Mouse (Mus musculus): ENCODE data around the gene Tmem229b. TPM values are rescaled to one million over a fixed set of nuclear protein-coding genes. Genes with fewer than 3 reads are reported as not detected.

Gene Tmem229b
- 68.0 and 70.9 TPM in 2 replicates for polyA plus RNA-seq (2015; fragmentation: Nextera tagmentation; extraction: Ambion mirVana)

DNA sequence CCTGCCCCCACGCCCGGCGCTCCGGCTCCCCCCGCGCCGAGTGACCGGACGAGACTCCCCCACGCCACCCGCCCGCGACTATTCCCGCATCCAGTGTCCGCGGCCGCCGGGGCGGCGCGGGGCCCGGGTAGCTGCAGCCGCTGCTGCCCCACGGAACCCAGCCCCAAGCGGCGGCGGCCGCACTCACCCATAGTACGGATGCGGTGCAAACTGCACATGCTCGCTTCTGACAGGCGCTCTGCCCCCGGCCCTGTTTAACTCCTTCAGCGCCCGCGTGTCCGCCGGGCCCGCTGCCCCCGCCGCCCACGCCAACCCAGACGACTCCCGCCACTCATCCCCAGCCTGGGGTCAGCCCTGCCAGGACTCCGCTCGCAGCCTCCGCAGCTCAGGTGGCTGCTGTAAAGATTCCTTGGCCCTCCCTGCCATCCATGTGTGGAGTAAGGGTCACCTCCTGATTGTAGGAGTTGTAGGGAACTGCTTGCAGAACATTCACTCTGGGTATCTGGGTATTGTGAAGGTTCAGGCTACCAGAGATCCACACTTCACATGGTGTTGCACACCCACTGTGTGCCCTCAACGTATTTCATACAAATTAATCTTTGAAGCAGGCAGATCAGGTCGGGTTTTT is at the start of gene Tmem229b:
Tmem229b (minus strand) TSS at position 502 of the 628 bp plus-strand sequence.
- peak within 1 kb of the TSS; percentile 96 for H3K9ac ChIP-seq
- peak within 1 kb of the TSS; percentile 100 for H3K4me3 ChIP-seq
- H3K27ac ChIP-seq (replicated peaks), result peak within 1 kb of the TSS; percentile 90
- peak within 1 kb of the TSS; percentile 93 for H3K4me2 ChIP-seq
- H3K9me3 ChIP-seq, result no peaks in the 10 kb centered on the region
- peaks cover 19% of the 10 kb centered on the region for H3K4me1 ChIP-seq (replicated peaks)
- no peaks in the 10 kb centered on the region for H3K36me3 ChIP-seq
- H3K27me3 ChIP-seq, result no peaks in the 10 kb centered on the region
- ATAC-seq (ENCODE audit: low FRiP score, low read depth), result peak; percentile 95
- WGBS, result under 1% methylated on average over 36 of the region's 49 CpGs

DNA sequence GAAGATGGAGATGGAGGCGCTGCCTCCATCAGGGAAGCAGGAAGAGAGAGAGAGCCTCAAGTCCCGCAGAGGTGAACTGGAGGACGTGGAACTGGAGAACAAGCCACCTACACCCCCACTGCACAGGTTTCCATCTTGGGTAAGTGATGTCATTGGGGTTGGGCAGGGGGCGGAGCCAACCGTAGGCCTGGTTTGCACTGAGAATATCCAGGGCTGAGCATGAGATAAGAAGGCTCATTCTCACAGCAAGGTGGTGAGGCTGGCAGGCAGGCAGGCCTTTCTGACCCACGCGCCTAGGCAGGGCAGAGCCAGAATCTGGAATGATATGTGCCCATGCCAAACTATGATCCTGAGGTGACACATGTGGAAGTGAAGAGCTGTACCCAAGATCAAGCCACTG is 47.8 kb upstream of the Tmem229b start:
- H3K36me3 ChIP-seq, result 0 out of 2 replicates have a peak, but pooled peaks cover 9% of the 10 kb centered on the region
- no peak overlapping the region for H3K4me2 ChIP-seq
- H3K4me1 ChIP-seq (replicated peaks), result no peaks in the 10 kb centered on the region
- no peaks in the 10 kb centered on the region for H3K9me3 ChIP-seq
- H3K27me3 ChIP-seq, result no peaks in the 10 kb centered on the region
- ATAC-seq (ENCODE audit: low FRiP score, low read depth), result no peak
- H3K4me3 ChIP-seq, result no peak overlapping the region
- H3K27ac ChIP-seq (replicated peaks), result no peak overlapping the region
- 94% methylated on average over 7 of the region's 7 CpGs for WGBS
- H3K9ac ChIP-seq, result no peak overlapping the region

DNA sequence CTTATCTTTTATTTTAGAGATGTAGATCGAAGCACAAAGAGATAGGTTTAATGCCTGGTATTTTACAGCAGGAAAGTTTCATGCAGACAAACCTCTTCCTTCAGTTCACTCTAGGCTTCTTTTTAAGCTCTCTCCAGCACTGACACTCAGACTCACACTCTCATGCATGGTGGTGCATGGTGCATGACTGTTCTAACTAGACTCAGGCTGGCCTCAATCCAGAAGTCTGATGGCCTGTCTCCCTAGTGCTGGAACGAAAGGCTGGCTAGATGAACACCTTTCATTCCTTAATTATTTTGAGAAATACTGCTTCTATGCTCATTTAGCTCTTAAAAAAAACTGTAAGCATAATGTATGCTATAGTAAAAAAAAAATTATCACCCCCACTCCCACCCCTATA is 44.6 kb upstream of the Tmem229b start:
- Histone ChIP-seq H3K9ac (no peak overlapping the region), H3K36me3 (0 out of 2 replicates have a peak, but pooled peaks cover 9% of the 10 kb centered on the region), H3K4me3 (no peak overlapping the region), H3K9me3 (no peaks in the 10 kb centered on the region), H3K4me2 (no peak overlapping the region), H3K27ac (replicated peaks) (no peak overlapping the region), H3K4me1 (replicated peaks) (no peaks in the 10 kb centered on the region), H3K27me3 (no peaks in the 10 kb centered on the region)
- no peak for ATAC-seq (ENCODE audit: low FRiP score, low read depth)
- 85% methylated on average over 2 of the region's 2 CpGs for WGBS

DNA sequence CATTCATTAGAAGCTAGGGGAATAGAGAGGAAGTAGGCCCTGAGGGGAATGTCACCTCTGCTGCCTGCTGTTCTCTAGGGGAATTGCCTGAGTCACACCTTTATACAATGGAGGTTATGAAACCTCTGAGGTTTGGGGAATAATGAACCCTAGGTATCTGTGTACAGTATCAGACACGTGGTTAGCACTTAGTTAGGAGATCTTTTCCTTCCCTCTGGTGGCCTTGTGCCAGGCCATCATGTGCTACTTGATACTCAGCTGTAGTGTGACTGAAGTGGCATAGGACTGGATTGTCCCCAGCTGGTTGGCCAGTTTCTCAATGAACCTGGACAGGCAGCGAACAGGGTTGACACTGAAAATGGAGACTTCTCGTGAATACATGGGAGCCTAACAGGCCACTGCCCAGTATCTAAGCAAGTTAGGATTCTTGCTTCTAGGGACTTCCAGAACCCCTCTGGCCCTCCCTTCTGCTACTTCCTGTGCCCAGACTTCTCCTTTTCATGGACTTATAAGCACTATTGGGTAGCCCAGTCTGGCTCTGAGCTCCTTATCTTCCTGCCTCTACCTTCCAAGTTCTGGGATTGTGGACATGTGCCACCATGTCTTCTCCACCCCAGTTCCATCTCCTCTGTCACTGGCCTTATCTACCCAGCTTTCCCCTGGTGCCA is 43.3 kb upstream of the Tmem229b start:
- WGBS, result 90% methylated on average over 3 of the region's 3 CpGs
- H3K4me1 ChIP-seq (replicated peaks), result no peaks in the 10 kb centered on the region
- H3K9ac ChIP-seq, result no peak overlapping the region
- no peaks in the 10 kb centered on the region for H3K9me3 ChIP-seq
- ATAC-seq (ENCODE audit: low FRiP score, low read depth), result no peak
- H3K4me3 ChIP-seq, result no peak overlapping the region
- H3K27ac ChIP-seq (replicated peaks), result no peak overlapping the region
- no peaks in the 10 kb centered on the region for H3K27me3 ChIP-seq
- H3K36me3 ChIP-seq, result 0 out of 2 replicates have a peak, but pooled peaks cover 5% of the 10 kb centered on the region
- H3K4me2 ChIP-seq, result no peak overlapping the region

DNA sequence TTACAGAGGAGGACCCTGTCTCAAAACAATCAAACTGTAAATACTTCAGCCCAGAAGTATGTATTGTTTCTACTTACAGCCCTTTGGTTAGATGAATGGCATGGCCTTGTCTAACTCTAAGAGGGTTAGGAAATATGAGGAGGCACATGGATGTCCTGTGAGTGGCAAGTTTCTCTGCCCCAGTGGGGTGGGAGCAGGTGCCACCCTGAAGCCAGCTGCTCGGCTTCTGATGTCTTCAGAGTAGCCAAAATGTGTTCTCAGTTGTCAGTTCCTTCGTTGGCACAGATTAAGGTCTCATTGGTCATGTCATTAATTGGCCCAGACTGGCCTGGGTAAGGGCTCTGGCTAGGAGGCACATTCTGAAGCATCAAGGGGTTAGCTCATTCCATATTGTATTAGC is 42.4 kb upstream of the Tmem229b start:
- Histone ChIP-seq H3K4me3 (no peak overlapping the region), H3K4me2 (no peak overlapping the region), H3K27ac (replicated peaks) (no peak overlapping the region), H3K9me3 (no peaks in the 10 kb centered on the region), H3K9ac (no peak overlapping the region), H3K4me1 (replicated peaks) (no peaks in the 10 kb centered on the region), H3K36me3 (0 out of 2 replicates have a peak, but pooled peaks cover 5% of the 10 kb centered on the region), H3K27me3 (no peaks in the 10 kb centered on the region)
- WGBS, result 82% methylated on average over 2 of the region's 2 CpGs
- ATAC-seq (ENCODE audit: low FRiP score, low read depth), result no peak

DNA sequence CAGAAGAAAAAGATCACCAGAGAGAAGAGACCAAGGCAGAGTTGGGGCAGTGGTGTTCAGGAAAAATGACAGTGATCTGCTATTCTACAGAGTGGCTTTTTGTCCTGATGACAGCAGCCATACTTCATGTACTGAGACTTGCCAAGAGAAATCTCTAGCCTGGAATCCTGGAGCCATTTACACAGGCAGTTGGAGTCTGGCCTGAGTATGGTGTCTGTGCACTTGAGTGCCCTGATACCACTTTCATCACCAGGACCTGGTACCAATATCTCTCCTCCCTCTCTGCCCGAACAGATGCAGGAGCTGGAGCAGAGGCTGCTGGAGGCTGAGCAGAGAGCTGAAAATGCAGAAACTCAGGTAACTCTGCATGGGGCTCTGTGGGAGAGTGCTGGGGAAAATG is 41.5 kb upstream of the Tmem229b start:
- no peaks in the 10 kb centered on the region for H3K4me1 ChIP-seq (replicated peaks)
- no peaks in the 10 kb centered on the region for H3K9me3 ChIP-seq
- no peak overlapping the region for H3K4me3 ChIP-seq
- ATAC-seq (ENCODE audit: low FRiP score, low read depth), result no peak
- whole genome bisulfite sequencing, result 75% methylated on average over 1 of the region's 1 CpGs
- H3K27me3 ChIP-seq, result no peaks in the 10 kb centered on the region
- no peak overlapping the region for H3K27ac ChIP-seq (replicated peaks)
- 0 out of 2 replicates have a peak, but pooled peaks cover 5% of the 10 kb centered on the region for H3K36me3 ChIP-seq
- no peak overlapping the region for H3K9ac ChIP-seq
- no peak overlapping the region for H3K4me2 ChIP-seq

DNA sequence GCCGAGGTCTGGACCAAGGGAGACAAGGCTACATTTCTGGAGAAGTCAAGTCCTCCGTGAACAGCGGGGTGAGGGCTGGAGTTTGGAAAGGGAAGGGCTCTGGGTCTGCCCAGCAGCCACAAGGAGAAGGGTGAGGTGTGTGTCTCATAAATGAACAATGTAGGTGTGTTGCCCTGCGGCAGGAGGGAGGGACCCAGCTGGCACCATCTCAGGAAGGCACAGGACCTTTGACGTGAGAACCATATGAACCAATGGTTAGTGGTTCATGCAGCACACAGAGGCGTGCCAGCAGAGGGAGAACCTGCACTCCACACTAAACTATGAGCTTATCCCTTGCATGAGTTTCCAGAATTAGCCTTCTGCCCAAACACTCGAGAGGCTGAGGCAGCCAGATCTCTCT is 39.8 kb upstream of the Tmem229b start:
- no peak overlapping the region for H3K4me3 ChIP-seq
- no peaks in the 10 kb centered on the region for H3K4me1 ChIP-seq (replicated peaks)
- no peak for ATAC-seq (ENCODE audit: low FRiP score, low read depth)
- H3K9ac ChIP-seq, result no peak overlapping the region
- H3K27me3 ChIP-seq, result no peaks in the 10 kb centered on the region
- H3K9me3 ChIP-seq, result no peaks in the 10 kb centered on the region
- no peaks in the 10 kb centered on the region for H3K36me3 ChIP-seq
- no peak overlapping the region for H3K27ac ChIP-seq (replicated peaks)
- H3K4me2 ChIP-seq, result no peak overlapping the region
- WGBS, result 94% methylated on average over 7 of the region's 7 CpGs

DNA sequence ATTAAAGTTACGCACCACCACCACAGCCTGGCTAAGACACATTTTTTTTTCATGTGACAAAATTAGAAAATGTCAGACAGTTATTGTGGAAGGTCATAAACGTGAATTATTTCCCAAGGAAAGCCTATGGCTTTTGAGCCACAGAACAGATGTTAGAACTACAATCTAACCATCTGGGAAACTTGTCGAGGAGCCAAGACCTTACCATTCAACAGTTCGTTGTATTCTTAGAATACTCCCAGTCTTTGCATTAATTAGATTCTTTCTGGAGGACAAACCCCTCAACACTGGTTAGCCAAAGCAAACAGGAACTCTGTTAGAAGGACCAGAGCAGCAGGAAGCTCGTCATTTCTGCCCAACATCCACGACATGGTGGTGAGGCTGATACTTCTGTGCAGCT is 38.7 kb upstream of the Tmem229b start:
- peaks cover 3% of the 10 kb centered on the region; the same call in 1 of the 2 replicates for H3K36me3 ChIP-seq
- H3K27me3 ChIP-seq, result no peaks in the 10 kb centered on the region
- no peak overlapping the region for H3K27ac ChIP-seq (replicated peaks)
- H3K9ac ChIP-seq, result no peak overlapping the region
- ATAC-seq (ENCODE audit: low FRiP score, low read depth), result no peak
- H3K4me1 ChIP-seq (replicated peaks), result no peaks in the 10 kb centered on the region
- WGBS, result 63% methylated on average over 6 of the region's 6 CpGs
- H3K9me3 ChIP-seq, result no peaks in the 10 kb centered on the region
- H3K4me3 ChIP-seq, result no peak overlapping the region
- H3K4me2 ChIP-seq, result no peak overlapping the region

DNA sequence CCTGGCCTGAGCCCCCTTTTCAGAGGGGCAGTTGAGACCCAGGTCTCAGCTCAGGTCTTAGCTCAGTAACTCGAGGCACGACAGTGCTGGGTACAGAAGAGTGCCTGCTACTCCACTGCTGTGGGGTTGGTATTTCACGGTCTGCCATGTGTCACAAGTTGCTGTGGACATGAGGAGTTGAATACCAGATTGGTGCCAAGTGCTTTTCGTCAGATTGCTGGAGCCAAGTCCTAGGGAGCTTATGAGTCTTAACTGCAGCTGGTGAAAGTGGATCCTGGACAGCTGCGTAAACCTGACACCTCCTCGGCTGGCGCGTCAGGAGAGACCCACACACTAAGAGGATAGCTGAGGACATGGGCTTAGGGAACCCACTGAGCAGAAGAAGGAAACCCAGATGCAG is 37.2 kb upstream of the Tmem229b start:
- peaks cover 3% of the 10 kb centered on the region; the same call in 1 of the 2 replicates for H3K36me3 ChIP-seq
- ATAC-seq (ENCODE audit: low FRiP score, low read depth), result no peak

DNA sequence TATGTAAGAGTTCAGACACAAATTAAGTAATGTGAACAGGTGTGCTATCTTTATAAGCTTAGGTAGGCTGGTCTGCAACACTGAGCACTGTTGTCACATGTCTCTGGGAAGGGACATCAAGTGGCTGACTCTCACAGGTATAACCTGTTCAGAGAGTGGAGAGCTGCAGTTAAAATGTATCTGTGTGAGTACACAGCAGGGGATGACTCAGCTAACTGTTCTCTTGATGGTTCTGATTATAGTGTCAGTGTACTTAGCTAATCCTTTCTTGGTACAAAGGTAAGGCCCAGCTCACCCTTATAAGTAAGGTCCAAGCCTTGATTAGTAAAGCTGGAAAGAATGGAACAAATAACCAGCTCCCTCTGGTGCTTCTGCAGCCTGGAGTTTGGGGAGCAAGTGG is 34.0 kb upstream of the Tmem229b start:
- Histone ChIP-seq H3K36me3 (peaks cover 3% of the 10 kb centered on the region; the same call in 1 of the 2 replicates), H3K9ac (no peak overlapping the region), H3K4me3 (no peak overlapping the region), H3K27ac (replicated peaks) (no peak overlapping the region), H3K4me2 (no peak overlapping the region), H3K4me1 (replicated peaks) (no peaks in the 10 kb centered on the region), H3K27me3 (no peaks in the 10 kb centered on the region), H3K9me3 (no peaks in the 10 kb centered on the region)
- no peak for ATAC-seq (ENCODE audit: low FRiP score, low read depth)

More for the DNA sequence above, 37.2 kb upstream of the Tmem229b start:
- no peak overlapping the region for H3K4me3 ChIP-seq
- no peak overlapping the region for H3K9ac ChIP-seq
- WGBS, result 83% methylated on average over 8 of the region's 8 CpGs
- no peak overlapping the region for H3K27ac ChIP-seq (replicated peaks)
- no peaks in the 10 kb centered on the region for H3K9me3 ChIP-seq
- H3K4me1 ChIP-seq (replicated peaks), result no peaks in the 10 kb centered on the region
- no peaks in the 10 kb centered on the region for H3K27me3 ChIP-seq
- H3K4me2 ChIP-seq, result no peak overlapping the region

DNA sequence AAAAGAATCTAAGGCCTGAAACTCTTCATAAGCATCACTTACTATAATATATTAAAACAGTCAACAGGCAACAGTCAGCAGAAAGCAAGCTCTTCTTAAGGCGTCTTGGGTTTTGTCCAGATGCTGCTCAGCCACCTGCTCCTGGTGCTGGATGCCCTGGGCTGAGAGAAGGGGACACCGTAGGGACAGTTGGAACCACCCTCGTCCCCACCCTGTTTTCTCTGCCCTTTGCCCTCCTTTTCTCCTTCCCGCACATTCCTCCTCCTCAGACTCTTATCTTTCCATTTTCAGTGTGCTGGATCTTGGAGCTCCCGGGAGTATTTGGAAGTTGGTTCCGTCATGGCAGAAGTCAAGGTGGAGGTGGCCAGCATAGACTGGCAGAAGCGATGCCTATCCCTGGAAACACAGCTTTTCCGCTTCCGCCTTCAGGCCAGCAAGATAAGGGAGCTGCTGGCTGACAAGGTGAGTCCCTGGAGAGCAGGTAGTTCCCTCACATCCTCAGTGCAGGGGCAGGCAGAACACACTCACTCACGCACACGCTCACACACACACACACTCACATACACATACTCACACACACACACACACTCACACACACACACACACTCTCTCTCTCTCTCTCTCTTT is 32.9 kb upstream of the Tmem229b start:
- H3K27ac ChIP-seq (replicated peaks), result no peak overlapping the region
- WGBS, result 90% methylated on average over 11 of the region's 11 CpGs
- H3K4me1 ChIP-seq (replicated peaks), result no peaks in the 10 kb centered on the region
- peaks cover 3% of the 10 kb centered on the region; the same call in 1 of the 2 replicates for H3K36me3 ChIP-seq
- no peaks in the 10 kb centered on the region for H3K27me3 ChIP-seq
- ATAC-seq (ENCODE audit: low FRiP score, low read depth), result no peak
- no peak overlapping the region for H3K4me3 ChIP-seq
- H3K4me2 ChIP-seq, result no peak overlapping the region
- H3K9ac ChIP-seq, result no peak overlapping the region
- H3K9me3 ChIP-seq, result no peaks in the 10 kb centered on the region

DNA sequence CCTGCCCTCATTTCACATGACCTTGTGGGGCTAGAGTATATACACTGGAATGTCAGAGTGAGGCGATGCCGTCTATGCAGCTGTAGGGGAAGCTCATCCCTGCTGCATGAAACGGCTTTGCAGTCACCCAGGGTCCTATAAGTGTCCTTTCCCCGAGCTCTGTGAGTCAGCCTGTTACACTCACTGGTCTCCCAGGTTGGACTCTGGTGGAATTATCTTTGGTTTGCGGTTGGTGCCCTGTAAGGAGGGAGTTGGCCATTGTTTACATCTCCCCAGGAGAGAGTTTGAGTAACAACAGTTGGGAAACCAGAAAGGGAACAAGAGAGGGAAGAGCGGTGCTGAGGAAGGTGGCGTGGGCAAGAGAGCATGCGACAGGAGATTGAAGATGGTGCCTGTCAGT is 32.3 kb upstream of the Tmem229b start:
- Histone ChIP-seq H3K9me3 (no peaks in the 10 kb centered on the region), H3K36me3 (peaks cover 3% of the 10 kb centered on the region; the same call in 1 of the 2 replicates), H3K27ac (replicated peaks) (no peak overlapping the region), H3K27me3 (no peaks in the 10 kb centered on the region), H3K9ac (no peak overlapping the region), H3K4me2 (no peak overlapping the region), H3K4me3 (no peak overlapping the region), H3K4me1 (replicated peaks) (no peaks in the 10 kb centered on the region)
- WGBS, result 74% methylated on average over 8 of the region's 8 CpGs
- no peak for ATAC-seq (ENCODE audit: low FRiP score, low read depth)

Data from hindbrain, embryonic 15.5 days (tissue).